Mouse (Mus musculus): ENCODE data around the gene Jak2. TPM values are rescaled to one million over a fixed set of nuclear protein-coding genes. Genes with fewer than 3 reads are reported as not detected.

Gene Jak2
- total RNA-seq, 1 experiment from 2014 or later: 66.3 TPM

- ATAC-seq (replicated peaks in 1 of 2; ENCODE audit: insufficient read depth in 1 of 2, low FRiP score in 2 of 2, low TSS enrichment in 1 of 2, low read depth in 1 of 2, poor library complexity in 2 of 2, severe bottlenecking in 2 of 2): peak in 1 of 2 experiments; percentile 66; a peak in 1 of 4 replicates
These were observed 10.0 kb upstream of the Jak2 start for GRCm38 (mm10) chr19:29241581-29241980.

DNA sequence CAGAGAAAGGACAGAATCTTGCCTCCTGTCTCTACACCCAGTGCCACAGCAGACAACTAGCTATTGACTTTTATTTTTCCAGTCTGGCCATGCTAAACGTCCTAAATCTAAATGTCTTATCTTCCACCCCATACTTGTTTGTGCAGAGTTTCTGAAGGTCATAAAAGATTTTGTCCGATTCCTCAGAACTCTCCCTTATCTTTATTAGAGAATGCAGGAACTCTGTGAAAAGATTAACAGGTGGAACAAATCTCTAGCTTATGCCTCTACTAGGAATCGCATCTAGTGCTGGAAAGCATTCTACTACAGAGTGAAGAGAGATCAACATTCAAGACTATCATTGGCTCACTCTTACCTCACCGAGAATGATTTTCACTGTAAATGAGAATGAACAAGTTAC is 1.7 kb upstream of the Jak2 start:
- no peak for ATAC-seq (replicated peaks in 1 of 2; ENCODE audit: insufficient read depth in 1 of 2, low FRiP score in 2 of 2, low TSS enrichment in 1 of 2, low read depth in 1 of 2, poor library complexity in 2 of 2, severe bottlenecking in 2 of 2)

DNA sequence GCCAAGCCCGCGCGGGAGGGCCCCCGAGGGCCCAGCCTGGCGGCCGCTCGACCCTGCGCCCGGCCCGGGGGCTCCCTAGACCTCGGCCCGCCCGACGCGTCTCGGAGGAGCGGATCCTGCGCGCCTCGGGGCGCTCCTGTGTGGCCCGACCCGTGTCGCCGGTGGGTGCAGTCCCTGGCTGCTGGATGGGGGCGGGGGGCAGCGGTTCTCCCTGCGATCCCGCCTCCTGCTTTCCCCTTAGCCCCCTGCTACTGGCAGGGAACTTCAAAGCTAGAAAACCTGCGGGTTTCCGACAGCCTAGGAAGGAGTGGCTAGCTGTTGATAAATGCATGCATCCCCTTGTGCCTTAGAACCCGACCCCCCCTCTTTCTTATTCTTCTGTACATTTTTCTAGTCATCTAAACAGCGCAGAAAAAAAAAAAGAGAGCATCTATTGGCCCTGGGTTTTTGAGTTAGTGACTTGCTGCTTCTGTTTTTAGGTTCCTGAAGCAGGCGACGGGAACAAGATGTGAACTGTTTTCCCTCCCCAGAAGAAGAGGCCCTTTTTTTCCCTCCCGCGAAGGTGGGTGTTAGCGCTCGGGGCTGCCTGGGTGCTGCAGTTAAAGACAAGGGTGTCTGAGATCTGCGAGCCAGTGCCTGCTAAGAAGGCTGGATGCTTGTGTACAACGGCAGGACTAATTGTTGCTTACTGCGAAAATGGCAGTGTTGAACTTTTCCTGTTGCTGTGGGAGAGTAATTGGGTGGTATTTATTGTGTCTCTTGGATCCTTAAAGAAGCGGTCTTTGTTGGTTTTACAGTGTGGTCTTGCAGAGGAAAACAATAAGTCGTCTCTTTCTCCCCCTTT is 552 bp downstream of the Jak2 start:
- ATAC-seq (replicated peaks in 1 of 2; ENCODE audit: insufficient read depth in 1 of 2, low FRiP score in 2 of 2, low TSS enrichment in 1 of 2, low read depth in 1 of 2, poor library complexity in 2 of 2, severe bottlenecking in 2 of 2): 0 out of 4 replicates have a peak, but pooled peaks of 1 of the 2 experiments have one; percentile 18

DNA sequence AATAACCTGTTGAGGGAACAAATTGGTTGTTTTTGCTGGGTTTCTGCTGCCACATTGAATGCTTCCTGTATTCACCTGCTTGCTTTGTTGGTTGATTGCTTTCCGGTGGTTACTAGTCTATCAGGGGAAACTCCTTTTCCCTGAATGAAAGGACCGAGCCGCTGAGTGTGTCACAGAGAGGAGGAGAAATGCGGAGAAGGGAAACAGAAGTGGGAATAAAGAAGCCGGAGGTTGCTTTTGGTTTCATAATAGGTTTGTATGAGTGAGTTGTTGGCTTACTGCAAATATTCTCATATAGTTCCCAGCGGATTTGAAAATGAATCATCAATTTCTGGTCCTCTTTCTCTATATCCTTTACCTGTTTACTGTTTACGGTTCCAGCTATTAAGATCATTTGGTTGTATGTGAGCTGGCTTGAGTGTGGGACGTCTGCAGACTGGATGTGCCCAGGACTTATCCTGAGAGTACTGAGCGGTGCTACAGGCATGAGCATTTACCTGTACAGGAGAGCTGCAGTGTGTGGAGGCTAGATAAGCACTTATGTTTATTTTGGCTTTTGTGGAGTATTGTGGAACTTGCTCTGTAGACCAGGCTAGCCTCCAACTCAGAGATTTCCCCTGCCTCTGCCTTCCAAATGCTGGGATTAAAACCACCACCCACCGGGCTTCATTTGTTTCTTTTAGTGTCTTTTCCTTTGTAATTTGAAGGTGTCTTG is 1.4 kb downstream of the Jak2 start:
- no peak for ATAC-seq (replicated peaks in 1 of 2; ENCODE audit: insufficient read depth in 1 of 2, low FRiP score in 2 of 2, low TSS enrichment in 1 of 2, low read depth in 1 of 2, poor library complexity in 2 of 2, severe bottlenecking in 2 of 2)

DNA sequence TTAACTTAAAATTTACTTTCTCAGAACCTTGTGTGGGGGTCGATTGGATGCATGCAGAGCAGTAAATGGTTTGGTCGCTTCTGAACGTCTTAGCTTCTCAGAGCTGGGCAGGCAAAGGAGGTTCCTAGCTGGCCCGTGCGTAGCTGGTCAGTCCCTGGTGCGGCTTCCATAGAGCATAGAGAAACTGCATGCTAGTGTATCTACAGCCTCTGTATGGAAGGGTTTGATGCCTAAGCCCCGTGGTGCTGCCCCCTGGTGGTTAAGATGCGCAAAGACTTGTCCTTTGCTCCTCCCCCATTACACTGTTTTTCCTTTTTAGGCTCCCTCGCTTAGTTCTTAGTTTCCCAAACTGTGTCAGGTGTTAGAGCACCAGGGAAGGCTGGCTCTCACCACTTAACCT is 2.1 kb downstream of the Jak2 start:
- peak; percentile 81 to 85 for ATAC-seq (replicated peaks in 1 of 2; ENCODE audit: insufficient read depth in 1 of 2, low FRiP score in 2 of 2, low TSS enrichment in 1 of 2, low read depth in 1 of 2, poor library complexity in 2 of 2, severe bottlenecking in 2 of 2)

GRCm38 (mm10) chr19:29254671-29255070 is 3.0 kb downstream of the Jak2 start:
- ATAC-seq (replicated peaks in 1 of 2; ENCODE audit: insufficient read depth in 1 of 2, low FRiP score in 2 of 2, low TSS enrichment in 1 of 2, low read depth in 1 of 2, poor library complexity in 2 of 2, severe bottlenecking in 2 of 2): no peak

DNA sequence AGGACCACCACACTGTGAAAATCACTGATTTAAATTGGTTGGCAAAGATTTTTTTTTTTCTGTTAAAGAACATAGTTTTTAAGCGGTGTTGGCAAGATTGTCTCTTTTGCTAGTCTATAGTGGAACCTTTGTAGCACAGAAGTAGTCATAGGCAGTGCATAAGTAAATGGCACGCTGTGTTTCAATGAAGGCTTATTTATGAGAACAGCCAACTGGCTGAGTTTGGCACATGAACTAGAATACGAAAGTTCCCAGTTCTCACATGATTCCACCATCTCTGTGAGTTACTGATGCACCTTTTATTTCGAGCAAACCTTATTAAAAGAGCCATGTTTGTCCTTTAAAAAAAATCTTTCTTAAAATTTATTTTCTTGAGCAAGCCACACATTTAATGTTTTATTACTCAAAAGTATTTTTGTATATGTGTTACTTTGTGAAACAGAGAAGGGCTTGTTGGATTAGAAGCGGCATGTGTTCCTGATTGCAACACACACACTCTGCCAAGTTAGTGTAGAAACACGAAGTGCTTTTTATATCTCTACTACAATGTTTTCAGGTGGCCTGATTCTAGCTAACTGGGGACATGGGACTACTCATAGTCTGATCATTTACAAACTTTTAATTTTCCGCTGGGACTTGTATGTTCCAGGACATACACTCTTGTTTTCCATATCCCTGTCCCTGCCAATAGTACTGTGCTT is 3.8 kb downstream of the Jak2 start:
- ATAC-seq (replicated peaks in 1 of 2; ENCODE audit: insufficient read depth in 1 of 2, low FRiP score in 2 of 2, low TSS enrichment in 1 of 2, low read depth in 1 of 2, poor library complexity in 2 of 2, severe bottlenecking in 2 of 2): no peak

- ATAC-seq (replicated peaks in 1 of 2; ENCODE audit: insufficient read depth in 1 of 2, low FRiP score in 2 of 2, low TSS enrichment in 1 of 2, low read depth in 1 of 2, poor library complexity in 2 of 2, severe bottlenecking in 2 of 2): no peak
These were observed 10.0 kb downstream of the Jak2 start for GRCm38 (mm10) chr19:29261638-29262037.

DNA sequence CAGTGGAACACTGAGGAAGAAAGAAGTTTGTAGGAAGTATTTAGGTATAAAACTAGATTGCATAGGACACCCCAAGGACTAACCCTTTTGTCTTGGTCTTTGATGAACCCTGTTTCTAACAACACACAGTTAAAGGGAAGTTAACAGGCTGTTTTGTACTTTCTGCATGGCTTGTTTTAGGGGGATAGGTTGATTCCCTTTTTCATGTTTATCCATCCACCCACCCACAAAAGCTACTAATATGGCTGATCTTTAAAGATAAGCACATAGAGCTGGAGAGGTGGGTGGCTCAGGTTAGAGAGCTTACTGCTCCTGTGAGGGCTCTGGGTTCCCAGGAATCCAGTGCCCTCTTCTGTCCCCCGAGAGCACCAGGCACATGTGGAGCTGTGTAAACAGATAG is 11.9 kb downstream of the Jak2 start:
- no peak for ATAC-seq (replicated peaks in 1 of 2; ENCODE audit: insufficient read depth in 1 of 2, low FRiP score in 2 of 2, low TSS enrichment in 1 of 2, low read depth in 1 of 2, poor library complexity in 2 of 2, severe bottlenecking in 2 of 2)

GRCm38 (mm10) chr19:29265538-29265937 is 13.9 kb downstream of the Jak2 start:
- ATAC-seq (replicated peaks in 1 of 2; ENCODE audit: insufficient read depth in 1 of 2, low FRiP score in 2 of 2, low TSS enrichment in 1 of 2, low read depth in 1 of 2, poor library complexity in 2 of 2, severe bottlenecking in 2 of 2): peak in 1 of 2 experiments; percentile 17; a peak in 1 of 4 replicates

- ATAC-seq (replicated peaks in 1 of 2; ENCODE audit: insufficient read depth in 1 of 2, low FRiP score in 2 of 2, low TSS enrichment in 1 of 2, low read depth in 1 of 2, poor library complexity in 2 of 2, severe bottlenecking in 2 of 2): no peak
These were observed 15.6 kb downstream of the Jak2 start for GRCm38 (mm10) chr19:29267075-29267868.

- ATAC-seq (replicated peaks in 1 of 2; ENCODE audit: insufficient read depth in 1 of 2, low FRiP score in 2 of 2, low TSS enrichment in 1 of 2, low read depth in 1 of 2, poor library complexity in 2 of 2, severe bottlenecking in 2 of 2): no peak
These were observed 17.2 kb downstream of the Jak2 start for GRCm38 (mm10) chr19:29268788-29269321.

GRCm38 (mm10) chr19:29270226-29270625 is 18.6 kb downstream of the Jak2 start:
- no peak for ATAC-seq (replicated peaks in 1 of 2; ENCODE audit: insufficient read depth in 1 of 2, low FRiP score in 2 of 2, low TSS enrichment in 1 of 2, low read depth in 1 of 2, poor library complexity in 2 of 2, severe bottlenecking in 2 of 2)

GRCm38 (mm10) chr19:29271147-29271578 is 19.5 kb downstream of the Jak2 start:
- peak in 1 of 2 experiments; percentile 53; a peak in 1 of 4 replicates for ATAC-seq (replicated peaks in 1 of 2; ENCODE audit: insufficient read depth in 1 of 2, low FRiP score in 2 of 2, low TSS enrichment in 1 of 2, low read depth in 1 of 2, poor library complexity in 2 of 2, severe bottlenecking in 2 of 2)

DNA sequence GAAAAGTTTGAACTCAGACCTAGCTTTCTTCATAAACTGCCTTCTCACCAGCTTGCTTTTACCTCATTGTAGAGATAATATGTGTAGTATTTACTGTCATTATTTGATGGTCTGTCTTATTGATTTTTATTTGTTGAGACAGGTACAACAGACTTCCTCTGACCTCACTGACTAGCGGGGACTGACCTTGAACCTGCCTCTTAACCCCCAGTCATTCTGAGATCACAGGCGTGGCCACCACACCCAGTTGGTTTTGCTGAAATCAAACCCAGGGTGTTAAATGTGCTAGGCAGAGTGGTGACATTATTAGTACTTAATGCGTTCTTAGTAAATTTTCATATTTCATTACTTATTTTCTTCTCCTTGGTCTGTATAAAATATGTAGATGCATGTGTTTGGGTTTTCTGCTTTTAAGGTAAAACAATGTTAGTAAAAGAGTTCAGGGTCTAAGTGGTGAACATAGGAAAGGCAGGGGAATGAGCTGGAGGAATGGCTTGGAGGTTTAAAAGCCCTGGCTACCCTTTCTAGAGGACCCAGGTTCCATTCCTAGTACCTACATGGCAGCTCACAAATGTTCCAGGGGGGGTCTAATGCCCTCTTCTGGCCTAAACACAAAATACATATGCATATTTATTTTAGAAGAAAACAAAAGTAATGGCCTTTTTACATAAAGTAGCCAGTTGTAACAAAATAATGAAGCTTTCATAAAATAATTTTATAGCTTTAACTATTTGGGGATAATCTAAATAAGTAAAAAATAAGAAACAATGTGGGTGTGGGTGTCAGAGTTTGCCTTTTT is 20.6 kb downstream of the Jak2 start:
- ATAC-seq (replicated peaks in 1 of 2; ENCODE audit: insufficient read depth in 1 of 2, low FRiP score in 2 of 2, low TSS enrichment in 1 of 2, low read depth in 1 of 2, poor library complexity in 2 of 2, severe bottlenecking in 2 of 2): no peak

- no peak for ATAC-seq (replicated peaks in 1 of 2; ENCODE audit: insufficient read depth in 1 of 2, low FRiP score in 2 of 2, low TSS enrichment in 1 of 2, low read depth in 1 of 2, poor library complexity in 2 of 2, severe bottlenecking in 2 of 2)
These were observed 24.8 kb downstream of the Jak2 start for GRCm38 (mm10) chr19:29276414-29276813.
